Mouse (Mus musculus) thymus, adult 2 months (tissue): ENCODE data around the gene Lsm10. TPM values are rescaled to one million over a fixed set of nuclear protein-coding genes. Genes with fewer than 3 reads are reported as not detected.

Experiments
- DNase-seq: peaks from one replicate; pipeline ENCODE4 v3.0.0; 2021
- H3K27ac ChIP-seq: fragments of 200-500 bp; 2 replicates; pipeline ENCODE4 v1.5.1; 2012; ENCODE audit warnings: low read length, control low read depth; ENCODE audit not compliant: control insufficient read depth, insufficient read depth
- H3K27me3 ChIP-seq: fragments of 200-500 bp; 2 replicates; pipeline ENCODE4 v1.6.1; 2012; ENCODE audit warnings: mild to moderate bottlenecking, low read length, moderate library complexity, mixed read lengths; ENCODE audit not compliant: control insufficient read depth, insufficient read depth
- H3K36me3 ChIP-seq: fragments of 200-500 bp; 2 replicates; pipeline ENCODE4 v1.6.1; 2012; ENCODE audit warnings: mild to moderate bottlenecking, low read length, moderate library complexity; ENCODE audit not compliant: control insufficient read depth, insufficient read depth
- H3K4me1 ChIP-seq: fragments of 200-500 bp; replicated peaks from 2 replicates; pipeline ENCODE4 v1.6.1; 2012; ENCODE audit warnings: low read length; ENCODE audit not compliant: control insufficient read depth, insufficient read depth
- H3K4me3 ChIP-seq: fragments of 200-500 bp; 2 replicates; pipeline ENCODE4 v1.5.1; 2012; ENCODE audit warnings: mild to moderate bottlenecking, low read length, control low read depth, moderate library complexity; ENCODE audit not compliant: control insufficient read depth, insufficient read depth
- CTCF ChIP-seq: fragments of 200-500 bp; IDR thresholded peaks from 2 replicates; pipeline ENCODE4 v1.5.1; 2012; ENCODE audit warnings: mild to moderate bottlenecking, control low read depth, low read length, moderate library complexity, borderline replicate concordance; ENCODE audit not compliant: control insufficient read depth, poor library complexity, insufficient read depth; ENCODE audit errors: extremely low read depth
- POLR2A ChIP-seq: fragments of 200-500 bp; IDR thresholded peaks from 2 replicates; pipeline ENCODE4 v1.6.1; 2012; ENCODE audit warnings: mild to moderate bottlenecking, low read length, control low read depth, moderate library complexity; ENCODE audit not compliant: control insufficient read depth, poor library complexity, insufficient read depth; ENCODE audit errors: extremely low read depth
- WGBS: fragments of 180-500 bp; shearing (Covaris S2); methylation state at CpG from one replicate; pipeline ENCODE4 v1.1.7; 2018; 5-methylcytosine and 5-hydroxymethylcytosine counted together
- polyA plus RNA-seq: library from polyadenylated mRNA; depleted of rRNA; stranded (reverse); fragments of >200 nt; gene quantifications from 2 replicates; pipeline ENCODE4 v1.2.3, GENCODE M21; 2012; rRNA removed

The Lsm10 gene
- polyA plus RNA-seq = 41.0 and 41.7 TPM in 2 replicates

GRCm38 (mm10) chr4:126096464-126097111 is at the start of gene Lsm10:
Lsm10 (plus strand) TSS chr4:126096623.
- 1% methylated on average over 37 of the region's 37 CpGs for WGBS
- peak; percentile 95 for DNase-seq

GRCm38 (mm10) chr4:126046851-126047585 is 49.4 kb upstream of the Lsm10 start, which contains the start of gene Mrps15:
Mrps15 (plus strand) TSS chr4:126046925.
- H3K27ac ChIP-seq = peak within 1 kb of the TSS; percentile 20; the same call in 1 of the 2 replicates
- peak within 1 kb of the TSS; percentile 72 for H3K4me3 ChIP-seq
- TF ChIP-seq CTCF (0 out of 2 replicates have a peak, but pooled peaks have one; percentile 43), POLR2A (peak; percentile 54)
- H3K27me3 ChIP-seq = no peaks in the 10 kb centered on the region
- H3K4me1 ChIP-seq = peaks cover 9% of the 10 kb centered on the region
- H3K36me3 ChIP-seq = 0 out of 2 replicates have a peak, but pooled peaks cover 5% of the 10 kb centered on the region
- DNase-seq = peak; percentile 70
- WGBS = under 1% methylated on average over 56 of the region's 56 CpGs

More at GRCm38 (mm10) chr4:126096464-126097111, at the start of gene Lsm10:
- Histone ChIP-seq H3K27me3 (no peaks in the 10 kb centered on the region), H3K27ac (peak within 1 kb of the TSS; percentile 52), H3K36me3 (no peaks in the 10 kb centered on the region), H3K4me3 (peak within 1 kb of the TSS; percentile 91), H3K4me1 (peaks cover 11% of the 10 kb centered on the region)
- TF ChIP-seq CTCF (peak; percentile 36; the same call in 1 of the 2 replicates), POLR2A (peak; percentile 92)

GRCm38 (mm10) chr4:126051617-126052016 is 44.8 kb upstream of the Lsm10 start:
- no peak for DNase-seq
- Histone ChIP-seq H3K36me3 (peaks cover 19% of the 10 kb centered on the region; the same call in 1 of the 2 replicates), H3K4me1 (peaks cover 12% of the 10 kb centered on the region), H3K27me3 (no peaks in the 10 kb centered on the region), H3K4me3 (no peak overlapping the region), H3K27ac (no peak overlapping the region)
- no peak for TF ChIP-seq CTCF
- no peak for TF ChIP-seq POLR2A
- WGBS = 86% methylated on average over 7 of the region's 7 CpGs

DNA sequence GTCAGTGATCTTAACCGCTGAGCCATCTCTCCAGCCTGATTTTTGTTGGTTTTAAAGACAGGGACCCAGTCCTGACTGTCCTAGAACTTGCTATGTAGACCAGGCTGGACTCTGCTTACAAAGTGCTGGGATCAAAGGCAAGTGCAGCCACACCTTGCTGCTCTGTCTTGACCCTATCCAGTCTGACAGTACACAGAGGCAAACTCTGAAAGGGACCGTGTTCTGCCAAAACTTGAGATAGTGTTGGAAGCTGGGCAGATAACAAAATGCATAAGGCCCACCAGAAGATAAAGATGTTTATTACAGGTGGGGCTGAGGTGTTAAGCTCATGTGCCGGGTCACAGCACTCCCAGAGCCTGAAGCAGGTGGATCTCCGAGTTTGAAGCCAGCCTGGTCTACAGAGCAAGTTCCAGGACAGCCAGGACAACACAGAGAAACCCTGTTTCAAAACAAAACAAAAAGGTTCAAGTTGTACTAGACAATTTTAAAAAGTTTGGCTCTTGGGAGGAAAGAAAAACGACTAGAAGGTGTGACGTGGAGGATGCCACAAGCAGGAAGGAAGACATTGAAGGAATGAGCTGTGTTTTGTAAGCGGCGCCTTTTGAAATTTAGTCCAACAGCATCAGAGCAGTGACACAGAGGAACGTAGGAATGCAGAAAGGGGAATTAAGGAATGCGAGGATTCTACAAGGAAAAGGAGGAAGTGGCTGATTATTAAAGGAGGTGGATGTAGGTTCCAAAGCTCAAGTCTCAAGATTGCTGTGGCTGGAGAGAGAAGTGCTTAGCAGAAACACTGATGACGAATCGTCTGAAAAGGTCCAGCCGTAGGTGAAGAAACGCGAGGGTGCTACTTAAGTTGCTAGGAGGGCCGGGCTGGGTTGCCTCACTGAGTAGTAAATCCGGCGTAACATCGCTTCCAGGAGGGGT is 39.0 kb upstream of the Lsm10 start:
- Histone ChIP-seq H3K27me3 (no peaks in the 10 kb centered on the region), H3K4me1 (peaks cover 16% of the 10 kb centered on the region), H3K36me3 (peaks cover 15% of the 10 kb centered on the region; the same call in 1 of the 2 replicates), H3K27ac (no peak overlapping the region), H3K4me3 (peak overlapping the region; percentile 69)
- WGBS = 15% methylated on average over 19 of the region's 19 CpGs
- TF ChIP-seq CTCF (no peak), POLR2A (no peak)
- DNase-seq = no peak

DNA sequence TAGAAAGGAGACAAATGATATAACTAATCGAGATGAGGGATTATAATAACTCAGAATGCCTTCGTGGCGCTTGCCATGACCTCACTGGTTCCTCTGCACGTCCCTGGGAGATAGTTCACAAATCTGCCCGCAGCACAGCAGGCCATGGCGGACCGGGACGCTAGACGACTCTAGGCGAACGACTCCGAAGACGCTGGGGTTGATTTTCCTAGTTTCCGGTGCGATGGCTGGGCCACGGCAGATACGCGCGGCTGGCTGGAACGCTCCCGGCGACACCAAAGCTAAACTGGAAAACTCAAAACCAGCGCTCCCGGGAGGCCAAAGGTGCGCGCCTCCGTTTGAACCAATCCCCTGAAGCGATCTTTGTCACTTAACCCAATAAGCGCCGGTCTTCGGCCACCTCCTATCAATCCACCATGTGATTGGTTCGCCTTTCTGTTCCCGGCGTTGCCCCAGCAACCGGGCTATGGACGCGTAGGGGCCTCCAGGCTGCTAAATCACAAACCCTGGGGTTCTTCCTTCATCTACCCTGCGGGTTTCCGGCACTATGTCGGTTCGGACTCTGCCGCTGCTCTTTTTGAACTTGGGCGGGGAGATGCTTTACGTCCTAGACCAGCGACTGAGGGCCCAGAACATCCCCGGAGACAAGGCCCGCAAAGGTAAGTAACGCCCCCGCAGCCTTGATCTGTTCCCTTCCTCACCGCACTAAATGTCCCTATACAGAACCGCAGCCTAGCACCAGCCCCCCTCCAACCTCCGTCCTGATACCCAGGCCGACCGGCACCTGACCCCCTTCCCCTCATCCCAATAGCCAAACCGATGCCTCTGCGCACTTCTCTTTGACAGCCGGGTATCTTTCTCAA is 38.1 kb upstream of the Lsm10 start, which contains the start of gene Oscp1:
Oscp1 (plus strand) TSS at position 432 of the 863 bp plus-strand sequence.
- peak; percentile 90 for DNase-seq
- TF ChIP-seq POLR2A (no peak), CTCF (no peak; the same call in 1 of the 2 replicates)
- WGBS = 3% methylated on average over 57 of the region's 57 CpGs
- Histone ChIP-seq H3K4me1 (peaks cover 15% of the 10 kb centered on the region), H3K27me3 (no peaks in the 10 kb centered on the region), H3K4me3 (peak within 1 kb of the TSS; percentile 69), H3K36me3 (peaks cover 13% of the 10 kb centered on the region; the same call in 1 of the 2 replicates), H3K27ac (no peak within 1 kb of the TSS)
